Mouse (Mus musculus) macrophage (primary cell): ENCODE results near the gene Alyref2. TPM values are rescaled to one million over a fixed set of nuclear protein-coding genes. Genes with fewer than 3 reads are reported as not detected.
A peak's percentile ranks its signal among the peaks of the same experiment; 100 is the strongest.
"Not testable (repeated sequence)": the region's sequence is repeated elsewhere in the genome, so short reads cannot be mapped to it uniquely, and the experiment has no call there.

Experiments used
- H3K27ac ChIP-seq: fragments of 350-480 bp; formaldehyde crosslinking; 2 replicates; pipeline ENCODE4 v1.9.0; 2021
- H3K36me3 ChIP-seq: fragments of 350-480 bp; formaldehyde crosslinking; 2 replicates; pipeline ENCODE4 v1.9.0; 2021; ENCODE audit errors: inconsistent target
- H3K4me3 ChIP-seq: fragments of 350-480 bp; formaldehyde crosslinking; 2 replicates; pipeline ENCODE4 v1.9.0; 2021; ENCODE audit errors: inconsistent target
- H3K79me2 ChIP-seq: fragments of 350-480 bp; formaldehyde crosslinking; 2 replicates; pipeline ENCODE4 v1.9.0; 2021; ENCODE audit errors: inconsistent target
- WGBS: methylation state at CpG from one replicate; pipeline ENCODE4 v1.1.7; 2026; ENCODE audit warnings: inconsistent platforms; ENCODE audit not compliant: missing documents; 5-methylcytosine and 5-hydroxymethylcytosine counted together
- polyA plus RNA-seq: library from polyadenylated mRNA; stranded (reverse); fragments of 250-400 nt; gene quantifications from 3 replicates; pipeline ENCODE4 v1.2.4, GENCODE M21; 2018; ENCODE audit warnings: inconsistent platforms
- total RNA-seq, 78 experiments: library from RNA; depleted of rRNA; stranded (reverse); fragments of 250-400 nt; gene quantifications; 1 replicate in 9 of 78; 2 replicates in 24 of 78; 3 replicates in 43 of 78; 4 replicates in 2 of 78; pipeline ENCODE4 v1.2.4; 2018; ENCODE audit warnings: inconsistent platforms in 56 of 78

Gene Alyref2
- total RNA-seq (2018; cell fraction: chromatin; rRNA removed), result 10 to 100 TPM in 9 of 26 experiments, 1 to 10 TPM in 17; 1.2 to 19.7 (median 5.0) TPM
- 10 to 100 TPM in 5 of 26 experiments, 1 to 10 TPM in 21; 2.7 to 11.6 (median 7.5) TPM for total RNA-seq (2018; cell fraction: cytosol; rRNA removed)
- total RNA-seq (2018; cell fraction: nucleus; rRNA removed), result 10 to 100 TPM in 12 of 26 experiments, 1 to 10 TPM in 14; 3.5 to 31.9 (median 8.3) TPM
- polyA plus RNA-seq, result 6.9 to 8.0 TPM (median 7.2 TPM) in 3 replicates

GRCm38 (mm10) chr1:171503250-171503591, at the start of gene Alyref2:
Gene Alyref2 (plus strand): TSS chr1:171503478.
- peak within 1 kb of the TSS; percentile 67 for H3K4me3 ChIP-seq
- peaks cover 15% of the 10 kb centered on the region for H3K79me2 ChIP-seq
- 0% methylated on average over 19 of the region's 19 CpGs for WGBS
- H3K36me3 ChIP-seq, result no peaks in the 10 kb centered on the region
- H3K27ac ChIP-seq, result peak within 1 kb of the TSS; percentile 90

- H3K79me2 ChIP-seq, result no peaks in the 10 kb centered on the region
- no peak overlapping the region for H3K4me3 ChIP-seq
- 87% methylated on average over 6 of the region's 6 CpGs for WGBS
- H3K36me3 ChIP-seq, result no peaks in the 10 kb centered on the region
- H3K27ac ChIP-seq, result no peak overlapping the region
Observed at GRCm38 (mm10) chr1:171454926-171455325, 48.4 kb upstream of the Alyref2 start.

- Histone ChIP-seq H3K36me3 (no peaks in the 10 kb centered on the region), H3K27ac (no peak overlapping the region), H3K79me2 (no peaks in the 10 kb centered on the region), H3K4me3 (no peak overlapping the region)
- WGBS, result 100% methylated on average over 1 of the region's 1 CpGs
Observed at GRCm38 (mm10) chr1:171457568-171457967, 45.7 kb upstream of the Alyref2 start.

- no peaks in the 10 kb centered on the region for H3K79me2 ChIP-seq
- H3K36me3 ChIP-seq, result no peaks in the 10 kb centered on the region
- H3K27ac ChIP-seq, result no peak overlapping the region
- WGBS, result 75% methylated on average over 5 of the region's 5 CpGs
- H3K4me3 ChIP-seq, result no peak overlapping the region
Observed at GRCm38 (mm10) chr1:171459791-171460190, 43.5 kb upstream of the Alyref2 start.

GRCm38 (mm10) chr1:171460551-171461503, 42.5 kb upstream of the Alyref2 start:
- Histone ChIP-seq H3K4me3 (no peak overlapping the region), H3K79me2 (no peaks in the 10 kb centered on the region), H3K27ac (no peak overlapping the region), H3K36me3 (no peaks in the 10 kb centered on the region)
- WGBS, result 96% methylated on average over 19 of the region's 22 CpGs

- Histone ChIP-seq H3K27ac (no peak overlapping the region), H3K36me3 (no peaks in the 10 kb centered on the region)
- whole genome bisulfite sequencing, result 43% methylated on average over 3 of the region's 3 CpGs
Observed at GRCm38 (mm10) chr1:171463133-171463532, 40.1 kb upstream of the Alyref2 start.

GRCm38 (mm10) chr1:171465749-171466412, 37.4 kb upstream of the Alyref2 start:
- H3K36me3 ChIP-seq, result no peaks in the 10 kb centered on the region
- 74% methylated on average over 5 of the region's 5 CpGs for WGBS
- no peak overlapping the region for H3K4me3 ChIP-seq
- no peaks in the 10 kb centered on the region for H3K79me2 ChIP-seq
- peak overlapping the region; percentile 85 for H3K27ac ChIP-seq

More at GRCm38 (mm10) chr1:171463133-171463532, 40.1 kb upstream of the Alyref2 start:
- no peaks in the 10 kb centered on the region for H3K79me2 ChIP-seq
- no peak overlapping the region for H3K4me3 ChIP-seq

GRCm38 (mm10) chr1:171466565-171466964, 36.7 kb upstream of the Alyref2 start:
- WGBS, result 2% methylated on average over 4 of the region's 4 CpGs
- peak overlapping the region; percentile 28; the same call in 1 of the 2 replicates for H3K4me3 ChIP-seq
- H3K79me2 ChIP-seq, result no peaks in the 10 kb centered on the region
- no peaks in the 10 kb centered on the region for H3K36me3 ChIP-seq
- peak overlapping the region; percentile 85 for H3K27ac ChIP-seq

GRCm38 (mm10) chr1:171469678-171470077, 33.6 kb upstream of the Alyref2 start:
- 50% methylated on average over 3 of the region's 3 CpGs for WGBS
- no peaks in the 10 kb centered on the region for H3K79me2 ChIP-seq
- H3K36me3 ChIP-seq, result no peaks in the 10 kb centered on the region
- no peak overlapping the region for H3K4me3 ChIP-seq
- peak overlapping the region; percentile 38 for H3K27ac ChIP-seq

GRCm38 (mm10) chr1:171470371-171470871, 32.9 kb upstream of the Alyref2 start:
- H3K79me2 ChIP-seq, result no peaks in the 10 kb centered on the region
- no peak overlapping the region for H3K4me3 ChIP-seq
- H3K36me3 ChIP-seq, result no peaks in the 10 kb centered on the region
- 15% methylated on average over 7 of the region's 7 CpGs for WGBS
- H3K27ac ChIP-seq, result peak overlapping the region; percentile 38

- Histone ChIP-seq H3K27ac (peak overlapping the region; percentile 38), H3K36me3 (no peaks in the 10 kb centered on the region), H3K4me3 (no peak overlapping the region), H3K79me2 (no peaks in the 10 kb centered on the region)
- WGBS, result 18% methylated on average over 5 of the region's 5 CpGs
Observed at GRCm38 (mm10) chr1:171470896-171471295, 32.4 kb upstream of the Alyref2 start.

- H3K27ac ChIP-seq, result peak overlapping the region; percentile 38
- no peaks in the 10 kb centered on the region for H3K79me2 ChIP-seq
- no peaks in the 10 kb centered on the region for H3K36me3 ChIP-seq
- 75% methylated on average over 1 of the region's 1 CpGs for WGBS
- no peak overlapping the region for H3K4me3 ChIP-seq
Observed at GRCm38 (mm10) chr1:171471452-171471851, 31.8 kb upstream of the Alyref2 start.

- H3K27ac ChIP-seq, H3K4me3 ChIP-seq, H3K36me3 ChIP-seq, H3K79me2 ChIP-seq: not testable (repeated sequence)
- 94% methylated on average over 6 of the region's 8 CpGs for WGBS
Observed at GRCm38 (mm10) chr1:171471941-171472340, 31.3 kb upstream of the Alyref2 start.

GRCm38 (mm10) chr1:171473506-171473905, 29.8 kb upstream of the Alyref2 start:
- WGBS, result 91% methylated on average over 4 of the region's 4 CpGs
- Histone ChIP-seq H3K4me3 (no peak overlapping the region), H3K36me3 (no peaks in the 10 kb centered on the region), H3K27ac (no peak overlapping the region), H3K79me2 (no peaks in the 10 kb centered on the region)
